Mouse (Mus musculus): ENCODE measurements around the gene Prep.

DNA sequence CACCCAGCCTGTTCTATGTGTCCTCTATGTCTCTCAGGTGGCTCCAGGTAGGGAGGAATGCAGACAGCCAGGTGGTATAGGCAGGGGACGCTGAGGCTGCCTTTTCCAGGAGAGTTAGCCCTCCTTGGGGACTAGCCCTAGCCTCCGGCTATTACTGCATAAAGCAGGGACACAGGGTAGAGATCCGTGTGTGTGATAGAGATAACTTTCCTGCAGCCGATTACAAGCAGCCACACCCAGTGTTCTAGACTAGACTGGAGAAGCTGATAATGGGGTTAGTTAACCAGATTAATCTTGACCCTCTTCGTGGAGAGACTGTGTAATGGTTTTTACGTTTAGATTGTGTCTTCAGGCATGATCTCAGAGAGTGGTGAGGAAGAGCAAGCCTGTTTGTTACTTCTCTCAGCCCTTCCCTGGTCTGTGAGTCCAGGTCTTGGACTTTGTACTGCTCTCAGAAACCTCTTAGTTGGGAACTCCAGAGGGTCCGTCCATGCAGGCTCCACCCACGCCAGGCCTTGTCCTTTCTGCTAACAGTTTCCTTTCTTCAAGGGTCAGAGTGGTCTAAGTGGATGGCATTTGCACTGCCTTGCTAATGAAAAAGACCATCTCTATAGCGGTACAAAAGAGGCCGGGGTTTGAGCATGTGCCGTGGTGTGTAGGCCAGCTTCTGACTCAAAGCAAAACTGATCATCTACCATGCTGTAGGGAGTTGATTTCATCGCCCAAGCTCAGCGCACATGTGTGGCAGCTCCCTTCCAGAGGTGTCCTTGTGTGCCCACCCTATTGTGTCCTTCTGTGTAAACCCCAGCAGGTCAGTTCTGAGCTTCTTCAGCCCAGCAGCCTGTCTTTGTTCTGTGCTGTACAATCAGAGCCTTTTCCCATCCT is 4.2 kb downstream of the Prep start:
- TF ChIP-seq TCF12 (IDR thresholded peaks at IDR 0.05; ENCODE audit: insufficient read depth, poor library complexity, severe bottlenecking) (no peak), POLR2A (IDR thresholded peaks at IDR 0.05; ENCODE audit: insufficient read length, low read depth) (no peak), MYOD1 (IDR thresholded peaks at IDR 0.05; ENCODE audit: control insufficient read depth in 1 of 3, insufficient read length in 2 of 3, low read depth in 2 of 3) (no peak), CEBPB (IDR thresholded peaks at IDR 0.05; ENCODE audit: insufficient read depth, poor library complexity, severe bottlenecking) (no peak), MAX (IDR thresholded peaks at IDR 0.05; ENCODE audit: low read depth) (no peak), MYOG (IDR thresholded peaks at IDR 0.05; ENCODE audit: control insufficient read depth in 1 of 3, insufficient read depth in 1 of 3, insufficient read length in 2 of 3, low read depth in 2 of 3) (no peak), E2F4 (IDR thresholded peaks at IDR 0.05; ENCODE audit: insufficient read depth) (no peak), POLR2AphosphoS2 (IDR thresholded peaks at IDR 0.05; ENCODE audit: insufficient read length, low read depth) (no peak), USF1 (IDR thresholded peaks at IDR 0.05; ENCODE audit: low read depth) (no peak), SRF (IDR thresholded peaks at IDR 0.05; ENCODE audit: control insufficient read depth, insufficient read length, low read depth) (no peak)
